Mouse (Mus musculus) ES-Bruce4 (cell line): ENCODE measurements around the gene Klf5.
A peak's percentile ranks its signal among the peaks of the same experiment; 100 is the strongest.

Experiments used
- EP300 ChIP-seq: IDR thresholded peaks from 2 replicates; pipeline ENCODE4 v1.6.1; 2011; ENCODE audit warnings: low read depth, low read length; ENCODE audit not compliant: insufficient read depth
- POLR2A ChIP-seq: IDR thresholded peaks from one replicate; pipeline ENCODE4 v1.8.1; 2011; ENCODE audit warnings: low read length; ENCODE audit not compliant: insufficient read depth

GRCm38 (mm10) chr14:99266749-99267148 lies 31.7 kb upstream of the Klf5 start:
- TF ChIP-seq POLR2A (no peak), EP300 (peak; percentile 87)
